Mouse (Mus musculus): ENCODE results near the gene Cdh22.

The Cdh22 gene

DNA sequence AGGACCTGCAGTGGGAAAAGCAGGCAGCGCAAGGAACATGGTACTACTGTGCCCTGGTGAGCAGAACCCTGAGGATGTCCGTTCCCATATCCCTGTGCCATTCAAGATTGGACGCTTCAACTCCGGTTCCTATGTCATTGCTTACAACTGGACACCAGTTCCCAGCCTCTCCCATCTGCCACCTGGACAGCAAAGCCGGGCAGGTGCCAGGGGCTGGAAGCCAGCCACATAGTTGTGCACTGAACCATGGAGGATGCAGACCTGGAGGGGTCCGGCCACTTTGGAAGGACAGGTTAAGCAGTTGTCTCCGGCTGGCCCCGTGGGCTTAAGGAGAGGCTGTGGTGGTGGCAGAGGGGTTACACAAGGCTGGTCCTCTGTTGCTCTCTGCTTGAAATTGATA is 17.7 kb upstream of the Cdh22 start:
- in situ Hi-C loops (cut with MboI, MseI) = no loop called here

DNA sequence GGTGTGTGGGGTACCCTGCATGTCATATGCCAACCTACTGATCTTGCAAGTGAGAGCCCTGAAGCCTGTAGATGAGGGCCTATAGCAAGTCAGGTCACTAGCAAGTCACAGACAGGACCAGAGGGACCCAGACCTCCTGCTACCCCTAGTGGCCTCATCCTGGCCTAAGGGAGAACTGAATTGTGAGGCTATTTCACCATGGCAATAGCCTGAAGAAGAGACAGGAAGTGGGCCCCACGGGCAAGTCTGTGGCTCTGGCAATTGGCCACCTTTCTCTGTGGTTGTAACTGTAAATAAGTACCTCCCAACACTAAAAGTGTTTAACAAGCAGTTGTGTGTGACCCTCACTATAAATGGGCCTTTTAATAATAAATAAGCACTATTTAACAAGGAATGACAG is 16.2 kb upstream of the Cdh22 start:
- in situ Hi-C loops (cut with MboI, MseI) = no loop called here

GRCm38 (mm10) chr2:165248967-165249366 is 14.3 kb upstream of the Cdh22 start:
- in situ Hi-C loops (cut with MboI, MseI) = no loop called here

GRCm38 (mm10) chr2:165246349-165246748 is 11.7 kb upstream of the Cdh22 start:
- in situ Hi-C loops (cut with MboI, MseI) = no loop called here

DNA sequence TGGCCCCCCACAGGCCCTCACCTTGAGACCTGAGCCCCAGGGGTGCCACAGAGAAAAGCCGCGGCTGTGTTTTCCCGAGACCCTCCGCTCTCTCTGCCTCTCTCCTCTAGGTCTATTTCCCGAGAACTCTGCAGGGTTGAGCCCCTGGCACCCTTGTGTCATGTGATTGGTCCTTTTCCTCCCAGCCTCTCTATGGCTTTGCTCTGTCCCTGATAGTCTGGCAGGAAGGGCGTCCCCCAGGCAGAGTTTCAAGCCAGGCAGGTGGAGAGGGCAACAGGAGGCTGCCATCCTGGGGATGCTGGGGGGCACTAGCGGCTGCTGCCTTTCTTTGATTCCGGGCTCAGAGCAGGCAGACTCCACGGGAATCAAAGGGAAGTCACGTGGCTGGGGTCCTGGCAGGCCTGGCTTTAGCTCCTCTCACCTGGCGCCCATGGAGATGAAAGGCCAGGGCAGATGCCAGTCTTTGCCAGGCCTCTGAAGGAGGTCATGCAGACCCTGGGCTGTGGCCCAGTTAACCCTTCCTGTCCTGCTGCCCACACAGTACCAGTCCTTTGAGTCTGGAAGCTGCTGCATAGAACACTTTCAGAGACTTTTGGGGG is 8.6 kb upstream of the Cdh22 start:
- in situ Hi-C loops (cut with MboI, MseI) = no loop called here

GRCm38 (mm10) chr2:165242575-165242974 is 7.9 kb upstream of the Cdh22 start:
- in situ Hi-C loops (cut with MboI, MseI) = no loop called here

- in situ Hi-C loops (cut with MboI, MseI) = no loop called here
Observed at GRCm38 (mm10) chr2:165241786-165242185, 7.1 kb upstream of the Cdh22 start.

DNA sequence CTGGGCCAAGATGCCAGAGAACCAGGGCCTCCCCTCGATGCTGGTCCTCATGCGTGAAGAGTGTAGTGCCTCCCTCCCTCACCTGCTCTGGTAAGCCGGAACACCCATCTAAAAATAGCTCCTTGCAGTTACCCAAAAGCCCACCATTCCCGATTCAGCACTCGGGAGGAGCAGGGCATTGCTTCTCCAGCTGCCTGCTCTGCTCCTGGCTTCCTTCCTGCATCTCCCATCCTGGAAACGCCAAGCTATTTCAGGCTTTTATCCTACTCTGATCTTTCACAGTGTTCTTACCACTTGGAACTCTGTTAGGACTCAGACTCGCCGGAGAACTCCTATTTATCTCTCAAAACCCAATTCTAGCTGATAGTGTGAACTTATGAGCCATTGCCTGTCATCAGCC is 5.7 kb upstream of the Cdh22 start:
- in situ Hi-C loops (cut with MboI, MseI) = no loop called here

DNA sequence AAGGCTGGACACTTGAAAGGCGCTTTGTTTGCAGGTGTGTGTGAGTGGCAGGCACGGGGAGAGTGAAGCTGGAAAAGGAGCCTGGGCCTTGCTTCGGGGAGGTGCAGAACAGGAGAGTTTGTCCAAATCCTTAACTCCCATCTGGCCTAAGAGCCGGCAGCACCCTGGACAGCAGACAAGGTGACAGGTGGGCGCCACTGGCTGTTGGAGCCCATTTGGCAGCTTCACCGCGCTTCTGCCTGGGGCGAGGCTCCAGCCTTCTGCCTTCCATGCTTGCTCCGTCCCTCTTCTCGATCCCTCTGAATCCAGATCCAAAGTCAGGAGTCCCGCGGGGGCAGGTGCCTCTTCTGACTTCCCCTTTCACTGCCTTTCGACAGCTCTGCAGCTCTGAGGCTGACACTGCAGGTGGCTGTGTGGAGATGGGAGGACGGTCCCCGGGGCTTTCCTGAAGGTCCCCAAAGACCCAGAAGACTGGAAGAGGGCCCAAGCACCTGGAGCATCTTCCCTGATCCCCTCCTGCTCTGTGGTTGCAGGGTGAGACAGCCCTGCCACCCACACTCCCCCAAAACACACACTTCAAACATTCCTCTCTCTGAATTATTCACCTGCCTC is 5.0 kb upstream of the Cdh22 start:
- in situ Hi-C loops (cut with MboI, MseI) = loop anchor here (10.0 kb wide), 2 partner anchors 165 to 1075 kb away; no protein-coding TSS in a partner anchor

GRCm38 (mm10) chr2:165238416-165239145 is 3.9 kb upstream of the Cdh22 start:
- in situ Hi-C loops (cut with MboI, MseI) = loop anchor here (10.0 kb wide), 2 partner anchors 164 to 1076 kb away; no protein-coding TSS in a partner anchor

DNA sequence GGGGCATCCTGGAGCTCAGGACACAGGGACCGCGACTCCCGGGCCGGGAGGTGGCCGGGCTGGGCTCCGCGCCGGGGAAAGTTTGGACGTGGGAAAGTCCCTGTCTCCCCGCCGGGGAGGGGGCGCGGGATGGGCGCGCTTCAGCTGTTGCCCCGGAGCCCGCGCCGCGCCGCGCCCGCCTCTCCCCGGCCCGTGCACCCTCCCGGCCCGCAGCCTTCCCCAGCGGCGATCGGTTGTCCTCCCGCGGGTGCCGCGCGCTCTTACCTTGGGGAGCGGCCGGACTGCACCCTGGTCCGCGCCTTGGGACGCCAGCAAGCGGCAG is 401 bp downstream of the Cdh22 start:
- in situ Hi-C loops (cut with MboI, MseI) = loop anchor here (10.0 kb wide), 2 partner anchors 159 to 1081 kb away; no protein-coding TSS in a partner anchor

GRCm38 (mm10) chr2:165233491-165234290 is 962 bp downstream of the Cdh22 start:
- in situ Hi-C loops (cut with MboI, MseI) = loop anchor here (10.0 kb wide), 2 partner anchors 159 to 1081 kb away; no protein-coding TSS in a partner anchor

DNA sequence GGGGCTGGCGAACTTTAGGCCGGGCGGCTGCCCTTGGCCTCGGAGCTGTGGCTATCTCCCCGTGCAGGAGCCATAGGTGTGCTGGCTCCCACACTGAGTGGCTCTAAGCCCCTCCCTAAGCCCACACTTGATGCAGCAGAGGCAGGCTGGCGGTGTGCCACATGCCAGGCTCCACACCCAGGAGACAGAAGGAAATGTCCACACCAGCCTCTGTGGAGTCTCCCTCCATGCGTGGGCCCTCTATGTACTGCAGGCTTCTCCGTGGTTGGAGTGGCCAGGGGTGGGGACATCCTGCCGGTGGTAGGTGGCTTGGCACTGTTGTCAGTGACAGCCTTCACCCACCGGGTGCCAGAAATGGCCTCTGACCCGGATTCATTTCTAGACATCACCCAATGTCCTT is 5.6 kb downstream of the Cdh22 start:
- in situ Hi-C loops (cut with MboI, MseI) = no loop called here

GRCm38 (mm10) chr2:165223837-165224236 is 10.8 kb downstream of the Cdh22 start:
- in situ Hi-C loops (cut with MboI, MseI) = no loop called here

- in situ Hi-C loops (cut with MboI, MseI) = no loop called here
Observed at GRCm38 (mm10) chr2:165221952-165222351, 12.7 kb downstream of the Cdh22 start.

- in situ Hi-C loops (cut with MboI, MseI) = no loop called here
Observed at GRCm38 (mm10) chr2:165220347-165220945, 14.2 kb downstream of the Cdh22 start.

DNA sequence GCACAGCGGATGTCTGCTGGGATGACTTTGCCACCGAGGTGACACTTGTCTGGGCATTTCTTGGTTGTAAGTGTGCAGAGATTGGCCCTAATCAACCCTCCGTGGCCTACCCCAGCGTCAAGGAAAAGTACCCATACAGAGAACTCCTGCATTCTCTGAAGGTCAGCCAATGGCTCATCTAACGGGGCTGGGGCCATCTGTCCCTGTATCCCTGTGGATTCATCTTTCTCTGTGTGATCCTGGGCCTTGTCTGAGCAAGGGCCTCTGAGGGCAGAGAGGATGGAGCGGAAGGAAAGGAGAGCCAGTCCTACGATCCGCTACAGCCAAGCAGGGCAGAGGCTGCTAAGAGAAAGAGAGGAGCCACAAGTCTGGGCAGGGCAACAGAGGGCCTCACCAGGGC is 15.7 kb downstream of the Cdh22 start:
- in situ Hi-C loops (cut with MboI, MseI) = loop anchor here in 1 of 2 experiments (10.0 kb wide), 2 partner anchors 56 to 1746 kb away; no protein-coding TSS in a partner anchor

DNA sequence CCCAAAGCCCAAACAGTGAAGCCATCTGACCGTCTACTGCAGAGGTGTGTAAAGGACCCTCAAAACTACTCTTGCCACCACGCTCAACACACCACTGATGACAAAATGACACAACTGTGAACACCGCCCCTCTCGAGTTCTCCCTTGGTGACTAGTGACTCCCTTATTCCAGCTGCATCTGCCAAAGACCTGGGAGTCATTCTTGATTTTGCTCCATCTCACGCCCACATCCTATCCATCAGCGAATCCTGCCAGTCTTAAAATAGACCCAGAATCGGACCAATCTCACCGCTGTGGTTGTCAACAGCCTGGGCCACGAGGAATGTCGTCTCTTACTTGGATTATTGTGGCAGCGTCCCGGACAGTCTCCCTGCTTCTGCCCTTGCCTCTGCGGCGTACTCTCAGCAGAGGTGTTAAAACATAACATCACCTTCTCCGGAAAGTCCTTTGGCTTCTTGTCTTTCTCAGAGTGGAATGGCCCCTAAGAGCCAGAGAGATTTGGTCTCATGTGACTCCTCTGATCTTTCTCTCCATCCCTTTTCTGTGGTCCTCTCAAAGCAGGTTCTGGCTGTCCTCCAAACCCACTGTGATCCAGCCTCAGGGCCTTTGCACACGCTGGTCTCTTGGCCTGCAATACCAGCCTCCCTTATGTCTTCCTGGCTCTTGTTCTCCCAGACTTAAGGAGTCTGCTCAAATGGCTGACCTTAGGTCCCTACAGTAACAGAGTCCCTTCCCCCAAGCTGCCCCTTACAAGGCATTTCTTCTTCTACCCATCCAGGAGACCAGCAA is 17.1 kb downstream of the Cdh22 start:
- in situ Hi-C loops (cut with MboI, MseI) = loop anchor here in 1 of 2 experiments (10.0 kb wide), 2 partner anchors 57 to 1747 kb away; no protein-coding TSS in a partner anchor

- in situ Hi-C loops (cut with MboI, MseI) = loop anchor here in 1 of 2 experiments (10.0 kb wide), 2 partner anchors 59 to 1749 kb away; no protein-coding TSS in a partner anchor
Observed at GRCm38 (mm10) chr2:165215103-165215951, 19.3 kb downstream of the Cdh22 start.
